In the genomic region with DNA sequence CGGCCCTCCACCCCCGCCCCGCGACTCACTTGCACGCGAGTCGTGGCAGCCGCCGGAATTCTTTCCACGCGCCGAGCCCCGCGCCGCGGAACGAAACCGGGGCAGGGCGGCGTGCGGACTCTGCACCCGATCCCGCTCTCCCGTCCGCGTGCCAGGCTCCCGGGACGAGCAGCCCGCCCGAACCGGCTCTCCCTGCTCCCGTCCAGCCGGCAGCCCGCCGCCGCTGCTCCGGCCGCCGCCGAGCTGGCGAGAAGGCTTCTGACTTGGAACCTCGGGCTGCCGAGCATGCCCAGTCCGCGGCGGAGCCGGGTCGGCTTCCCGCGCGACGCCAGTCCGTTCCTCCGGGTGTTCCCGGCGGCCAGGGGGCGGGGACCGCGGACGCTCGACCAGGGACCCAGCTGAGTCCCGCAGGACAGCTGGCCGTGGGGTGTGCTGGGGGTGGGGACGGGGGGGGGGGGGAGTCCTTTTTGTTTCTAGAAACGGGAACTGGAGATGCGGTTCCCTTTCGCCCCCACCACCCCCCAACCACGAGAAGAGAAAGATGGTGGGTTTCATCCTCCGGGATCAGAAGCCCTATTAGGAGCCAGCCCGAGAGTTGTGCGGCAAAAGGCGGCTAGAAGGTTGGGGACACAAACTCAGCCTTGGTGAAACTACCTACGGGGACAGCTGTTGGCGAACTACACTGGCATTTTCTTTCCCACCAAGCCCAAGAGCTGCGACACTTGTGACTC, we compare ENCODE assay signal across 8 mouse cellular contexts. TPM values are rescaled to one million over a fixed set of nuclear protein-coding genes. Genes with fewer than 3 reads are reported as not detected.
DNase-seq lines count a peak whose midpoint lies in the region; ATAC-seq and TF ChIP-seq lines count a peak whose summit lies in the region.

No protein-coding gene starts in this region.

- no peaks in the 10 kb centered on the region for H3K27me3 ChIP-seq in embryonic facial prominence, embryonic 14.5 days (replicated peaks; ENCODE audit: control insufficient read depth, insufficient read depth, low read length)
- no peaks in the 10 kb centered on the region for H3K27me3 ChIP-seq in heart, embryonic 10.5 days (ENCODE audit: insufficient read depth, poor library complexity, severe bottlenecking)
- no peaks in the 10 kb centered on the region for H3K27me3 ChIP-seq in kidney, embryonic 15.5 days
- H3K27me3 ChIP-seq in liver, embryonic 11.5 days (replicated peaks; ENCODE audit: control insufficient read depth, insufficient read depth, low read length), result peaks cover 3% of the 10 kb centered on the region; the same call in 1 of the 2 replicates
- no peaks in the 10 kb centered on the region for H3K27me3 ChIP-seq in myocyte (ENCODE audit: control insufficient read depth, insufficient read depth, insufficient read length)
- H3K27me3 ChIP-seq in splenic B cell, adult 2 months (ENCODE audit: control insufficient read depth, insufficient read depth, low read length, poor library complexity, severe bottlenecking), result no peaks in the 10 kb centered on the region

- H3K4me2 ChIP-seq in embryonic facial prominence, embryonic 14.5 days (ENCODE audit: low read depth, low read length), result peak overlapping the region; percentile 90
- H3K4me2 ChIP-seq in kidney, embryonic 15.5 days, result peak overlapping the region; percentile 95
- peak overlapping the region; percentile 99 for H3K4me2 ChIP-seq in liver, embryonic 11.5 days
- H3K4me2 ChIP-seq in myocyte (ENCODE audit: low read depth), result peak overlapping the region; percentile 57

- H3K36me3 ChIP-seq in embryonic facial prominence, embryonic 14.5 days (ENCODE audit: control insufficient read depth, insufficient read depth, low read length), result no peaks in the 10 kb centered on the region
- peaks cover 10% of the 10 kb centered on the region; the same call in 1 of the 2 replicates for H3K36me3 ChIP-seq in heart, embryonic 10.5 days
- H3K36me3 ChIP-seq in kidney, embryonic 15.5 days, result peaks cover 3% of the 10 kb centered on the region; the same call in 1 of the 2 replicates
- no peaks in the 10 kb centered on the region for H3K36me3 ChIP-seq in liver, embryonic 11.5 days (ENCODE audit: control insufficient read depth, insufficient read depth, low read length)
- H3K36me3 ChIP-seq in myocyte (ENCODE audit: control insufficient read depth, insufficient read depth), result no peaks in the 10 kb centered on the region
- no peaks in the 10 kb centered on the region for H3K36me3 ChIP-seq in splenic B cell, adult 2 months (ENCODE audit: control insufficient read depth, insufficient read depth, low read length, poor library complexity, severe bottlenecking)

- H3K9ac ChIP-seq in embryonic facial prominence, embryonic 14.5 days (ENCODE audit: low read depth, low read length), result peak overlapping the region; percentile 86
- peak overlapping the region; percentile 71 for H3K9ac ChIP-seq in kidney, embryonic 15.5 days
- H3K9ac ChIP-seq in liver, embryonic 11.5 days (ENCODE audit: low read depth, low read length), result peak overlapping the region; percentile 86

- no peaks in the 10 kb centered on the region for H3K4me1 ChIP-seq in embryonic facial prominence, embryonic 14.5 days (ENCODE audit: control insufficient read depth, insufficient read depth, low read length)
- H3K4me1 ChIP-seq in heart, embryonic 10.5 days, result peaks cover 23% of the 10 kb centered on the region
- peaks cover 28% of the 10 kb centered on the region for H3K4me1 ChIP-seq in kidney, embryonic 15.5 days
- H3K4me1 ChIP-seq in liver, embryonic 11.5 days (replicated peaks; ENCODE audit: control insufficient read depth, insufficient read depth, low read length), result peaks cover 20% of the 10 kb centered on the region

- ATAC-seq in embryonic facial prominence, embryonic 14.5 days (ENCODE audit: low read depth), result peak; percentile 93
- peak; percentile 93 for ATAC-seq in kidney, embryonic 15.5 days (replicated peaks; ENCODE audit: low FRiP score)
- peak; percentile 86 for ATAC-seq in liver, embryonic 11.5 days (replicated peaks; ENCODE audit: low FRiP score)

- no peaks in the 10 kb centered on the region for H3K9me3 ChIP-seq in embryonic facial prominence, embryonic 14.5 days (ENCODE audit: control insufficient read depth, low read length)
- H3K9me3 ChIP-seq in heart, embryonic 10.5 days, result no peaks in the 10 kb centered on the region
- no peaks in the 10 kb centered on the region for H3K9me3 ChIP-seq in kidney, embryonic 15.5 days (replicated peaks)
- no peaks in the 10 kb centered on the region; the same call in 1 of the 2 replicates for H3K9me3 ChIP-seq in liver, embryonic 11.5 days (ENCODE audit: control insufficient read depth, low read length)

- peak overlapping the region; percentile 95 for H3K27ac ChIP-seq in embryonic facial prominence, embryonic 14.5 days (replicated peaks; ENCODE audit: low read depth, low read length)
- H3K27ac ChIP-seq in heart, embryonic 10.5 days, result peak overlapping the region; percentile 98
- H3K27ac ChIP-seq in kidney, embryonic 15.5 days, result peak overlapping the region; percentile 96
- H3K27ac ChIP-seq in liver, embryonic 11.5 days (ENCODE audit: low read depth, low read length), result peak overlapping the region; percentile 83

- TF ChIP-seq POLR2A in myocyte (IDR thresholded peaks at IDR 0.05; ENCODE audit: insufficient read length, low read depth), result peak; percentile 75

- H3K79me2 ChIP-seq in myocyte (ENCODE audit: control insufficient read depth, insufficient read depth), result peaks cover 14% of the 10 kb centered on the region

- H3K4me3 ChIP-seq in embryonic facial prominence, embryonic 14.5 days (ENCODE audit: low read depth, low read length), result peak overlapping the region; percentile 87
- H3K4me3 ChIP-seq in heart, embryonic 10.5 days, result peak overlapping the region; percentile 87
- peak overlapping the region; percentile 94 for H3K4me3 ChIP-seq in kidney, embryonic 15.5 days (replicated peaks)
- H3K4me3 ChIP-seq in liver, embryonic 11.5 days (ENCODE audit: low read depth, low read length), result peak overlapping the region; percentile 80
- peak overlapping the region; percentile 71 for H3K4me3 ChIP-seq in myocyte

- H3ac ChIP-seq in myocyte (ENCODE audit: control insufficient read depth, insufficient read length), result peak overlapping the region; percentile 65

- peak; percentile 86 for DNase-seq in 3T3-L1 (ENCODE audit: low read depth, low spot score)
- DNase-seq in adrenal gland, postnatal 4 days (ENCODE audit: low spot score in 2 of 2), result peak; percentile 92 to 93
- peak; percentile 95 for DNase-seq in embryonic facial prominence, embryonic 14.5 days (ENCODE audit: low spot score)
- peak; percentile 96 for DNase-seq in heart, embryonic 10.5 days (ENCODE audit: low spot score)
- DNase-seq in liver, embryonic 11.5 days (ENCODE audit: low spot score), result peak; percentile 90
- DNase-seq in splenic B cell, adult 2 months (ENCODE audit: low read depth, low spot score), result peak; percentile 72

- WGBS in embryonic facial prominence, embryonic 14.5 days, result 0% methylated on average over 35 of the region's 75 CpGs
- under 1% methylated on average over 69 of the region's 75 CpGs for WGBS in heart, embryonic 10.5 days
- under 1% methylated on average over 75 of the region's 75 CpGs for WGBS in kidney, embryonic 15.5 days
- WGBS in liver, embryonic 11.5 days, result under 1% methylated on average over 70 of the region's 75 CpGs

TF ChIP-seq in myocyte, 11 proteins besides CTCF, POLR2A, EP300 and RAD21:
- TF ChIP-seq USF1 (IDR thresholded peaks at IDR 0.05; ENCODE audit: low read depth), result no peak
- no peak for TF ChIP-seq TCF3 (IDR thresholded peaks at IDR 0.05; ENCODE audit: insufficient read length, low read depth)
- no peak for TF ChIP-seq SRF (IDR thresholded peaks at IDR 0.05; ENCODE audit: control insufficient read depth, insufficient read length, low read depth)
- TF ChIP-seq CEBPB (IDR thresholded peaks at IDR 0.05; ENCODE audit: insufficient read depth, poor library complexity, severe bottlenecking), result no peak
- no peak for TF ChIP-seq MAX (IDR thresholded peaks at IDR 0.05; ENCODE audit: low read depth)
- TF ChIP-seq E2F4 (IDR thresholded peaks at IDR 0.05; ENCODE audit: insufficient read depth), result peak; percentile 57
- TF ChIP-seq REST (IDR thresholded peaks at IDR 0.05; ENCODE audit: insufficient read depth, insufficient read length), result no peak
- peak; percentile 72 for TF ChIP-seq POLR2AphosphoS2 (IDR thresholded peaks at IDR 0.05; ENCODE audit: insufficient read length, low read depth)
- TF ChIP-seq MYOG (IDR thresholded peaks at IDR 0.05; ENCODE audit: control insufficient read depth in 1 of 3, insufficient read depth in 1 of 3, insufficient read length in 2 of 3, low read depth in 2 of 3), result peak in 2 of 3 experiments; percentile 16 to 66
- TF ChIP-seq TCF12 (IDR thresholded peaks at IDR 0.05; ENCODE audit: insufficient read depth, poor library complexity, severe bottlenecking), result no peak
- TF ChIP-seq MYOD1 (IDR thresholded peaks at IDR 0.05; ENCODE audit: control insufficient read depth in 1 of 3, insufficient read length in 2 of 3, low read depth in 2 of 3), result no peak

RNA-seq across cellular contexts. Expression of a gene that starts 1.2 kb away (rescaled TPM):
- 10 to 100 TPM; 69.3 to 78.5 TPM for total RNA-seq in adrenal gland, postnatal 4 days (2021)
- polyA plus RNA-seq in embryonic facial prominence, embryonic 14.5 days (2014; fragmentation: Nextera tagmentation; extraction: Ambion mirVana), result 29.7 and 31.3 TPM in 2 replicates
- polyA plus RNA-seq in heart, embryonic 10.5 days (2016; fragmentation: Nextera tagmentation; extraction: Ambion mirVana), result 41.5 and 45.9 TPM in 2 replicates
- 52.6 and 57.0 TPM in 2 replicates for polyA plus RNA-seq in kidney, embryonic 15.5 days (2015; fragmentation: Nextera tagmentation; extraction: Ambion mirVana)
- 31.4 and 32.0 TPM in 2 replicates for polyA plus RNA-seq in liver, embryonic 11.5 days (2014; fragmentation: Nextera tagmentation; extraction: Ambion mirVana)
- 8.5 TPM for polyA plus RNA-seq in myocyte (2012; fragmentation: generic; extraction: Trizol)

Comparison
In these comparisons a context has a peak if more than half of its experiments do, and no peak if none do; other contexts are left out.
1. Peak in every context shown above with its lines: DNase-seq, ATAC-seq, H3K4me3 ChIP-seq and H3K27ac ChIP-seq.